Mouse (Mus musculus) limb, embryonic 15.5 days (tissue): ENCODE measurements around the gene Fopnl. TPM values are rescaled to one million over a fixed set of nuclear protein-coding genes. Genes with fewer than 3 reads are reported as not detected.

Experiments used
- ATAC-seq: fragments of 200-750 bp; cut with Nextera tagmentation; 2 replicates; pipeline ENCODE4 v1.8.0; 2017; ENCODE audit warnings: low read depth, moderate TSS enrichment; ENCODE audit not compliant: insufficient number of reproducible peaks, low FRiP score, low TSS enrichment
- H3K27ac ChIP-seq: fragments of 300-500 bp; sonication (generic); 2 replicates; pipeline ENCODE4 v1.5.1; 2015; ENCODE audit warnings: moderate library complexity, mild to moderate bottlenecking, inconsistent platforms
- H3K27me3 ChIP-seq: fragments of 300-500 bp; sonication (generic); 2 replicates; pipeline ENCODE4 v1.6.1; 2015; ENCODE audit warnings: inconsistent platforms
- H3K36me3 ChIP-seq: fragments of 300-500 bp; sonication (generic); 2 replicates; pipeline ENCODE4 v1.6.1; 2015; ENCODE audit warnings: inconsistent platforms
- H3K4me1 ChIP-seq: fragments of 300-500 bp; sonication (generic); 2 replicates; pipeline ENCODE4 v1.6.1; 2015; ENCODE audit warnings: inconsistent platforms
- H3K4me2 ChIP-seq: fragments of 300-500 bp; sonication (generic); 2 replicates; pipeline ENCODE4 v1.6.1; 2015; ENCODE audit warnings: mild to moderate bottlenecking, inconsistent platforms
- H3K4me3 ChIP-seq: fragments of 300-500 bp; sonication (generic); 2 replicates; pipeline ENCODE4 v1.5.1; 2015; ENCODE audit warnings: mild to moderate bottlenecking, inconsistent platforms
- H3K9ac ChIP-seq: fragments of 300-500 bp; sonication (generic); 2 replicates; pipeline ENCODE4 v1.6.1; 2015; ENCODE audit warnings: inconsistent platforms
- H3K9me3 ChIP-seq: fragments of 300-500 bp; sonication (generic); 2 replicates; pipeline ENCODE4 v1.6.1; 2016; ENCODE audit warnings: inconsistent platforms
- WGBS: fragments of 180-500 bp; shearing (Covaris S2); methylation state at CpG from one replicate; pipeline ENCODE4 v1.1.7; 2015; 5-methylcytosine and 5-hydroxymethylcytosine counted together
- polyA plus RNA-seq: library from polyadenylated mRNA; unstranded; fragments of >200 nt; fragmentation: Nextera tagmentation; extraction: Ambion mirVana; gene quantifications from 2 replicates; pipeline ENCODE4 v1.2.1, GENCODE M21; 2015

The Fopnl gene
- polyA plus RNA-seq, 1 experiment from 2014 or later, result 149 TPM

- Histone ChIP-seq H3K9me3 (no peaks in the 10 kb centered on the region), H3K27ac (no peak overlapping the region), H3K4me2 (no peak overlapping the region), H3K4me3 (no peak overlapping the region), H3K9ac (no peak overlapping the region), H3K4me1 (no peaks in the 10 kb centered on the region), H3K27me3 (no peaks in the 10 kb centered on the region), H3K36me3 (peaks cover 71% of the 10 kb centered on the region)
- 79% methylated on average over 3 of the region's 3 CpGs for WGBS
- ATAC-seq, result no peak
Observed at GRCm38 (mm10) chr16:14304791-14305190, 12.4 kb downstream of the Fopnl start.

- Histone ChIP-seq H3K9me3 (no peaks in the 10 kb centered on the region), H3K4me3 (no peak overlapping the region), H3K9ac (no peak overlapping the region), H3K4me1 (no peaks in the 10 kb centered on the region), H3K27ac (no peak overlapping the region), H3K4me2 (no peak overlapping the region), H3K27me3 (no peaks in the 10 kb centered on the region), H3K36me3 (peaks cover 78% of the 10 kb centered on the region)
- no peak for ATAC-seq
- 80% methylated on average over 7 of the region's 7 CpGs for WGBS
Observed at GRCm38 (mm10) chr16:14303676-14304075, 13.5 kb downstream of the Fopnl start.

GRCm38 (mm10) chr16:14303148-14303547 is 14.1 kb downstream of the Fopnl start:
- 85% methylated on average over 2 of the region's 2 CpGs for WGBS
- Histone ChIP-seq H3K4me2 (no peak overlapping the region), H3K36me3 (peaks cover 76% of the 10 kb centered on the region), H3K4me1 (no peaks in the 10 kb centered on the region), H3K9me3 (no peaks in the 10 kb centered on the region), H3K27me3 (no peaks in the 10 kb centered on the region), H3K9ac (no peak overlapping the region), H3K27ac (no peak overlapping the region), H3K4me3 (no peak overlapping the region)
- ATAC-seq, result no peak

- no peak for ATAC-seq
- WGBS, result 86% methylated on average over 4 of the region's 4 CpGs
- peaks cover 46% of the 10 kb centered on the region for H3K36me3 ChIP-seq
Observed at GRCm38 (mm10) chr16:14298461-14298860, 18.7 kb downstream of the Fopnl start.

GRCm38 (mm10) chr16:14297746-14298145 is 19.5 kb downstream of the Fopnl start:
- H3K4me3 ChIP-seq, result no peak overlapping the region
- H3K4me2 ChIP-seq, result no peak overlapping the region
- no peak for ATAC-seq
- peaks cover 39% of the 10 kb centered on the region for H3K36me3 ChIP-seq
- peaks cover 6% of the 10 kb centered on the region for H3K4me1 ChIP-seq
- no peaks in the 10 kb centered on the region for H3K9me3 ChIP-seq
- 89% methylated on average over 4 of the region's 4 CpGs for WGBS
- H3K27ac ChIP-seq, result no peak overlapping the region
- no peak overlapping the region for H3K9ac ChIP-seq
- H3K27me3 ChIP-seq, result 0 out of 2 replicates have a peak, but pooled peaks cover under 1% of the 10 kb centered on the region

More at GRCm38 (mm10) chr16:14298461-14298860, 18.7 kb downstream of the Fopnl start:
- H3K9ac ChIP-seq, result no peak overlapping the region
- no peaks in the 10 kb centered on the region for H3K27me3 ChIP-seq
- H3K4me2 ChIP-seq, result no peak overlapping the region
- H3K4me3 ChIP-seq, result no peak overlapping the region
- H3K9me3 ChIP-seq, result no peaks in the 10 kb centered on the region
- H3K4me1 ChIP-seq, result no peaks in the 10 kb centered on the region
- no peak overlapping the region for H3K27ac ChIP-seq

- ATAC-seq, result no peak
- no peak overlapping the region for H3K4me3 ChIP-seq
- no peak overlapping the region for H3K9ac ChIP-seq
- H3K4me2 ChIP-seq, result no peak overlapping the region
- H3K4me1 ChIP-seq, result peaks cover 12% of the 10 kb centered on the region
- H3K9me3 ChIP-seq, result no peaks in the 10 kb centered on the region
- H3K36me3 ChIP-seq, result peaks cover 34% of the 10 kb centered on the region
- no peak overlapping the region for H3K27ac ChIP-seq
- 67% methylated on average over 3 of the region's 3 CpGs for WGBS
- H3K27me3 ChIP-seq, result peaks cover 6% of the 10 kb centered on the region; the same call in 1 of the 2 replicates
Observed at GRCm38 (mm10) chr16:14297137-14297536, 20.1 kb downstream of the Fopnl start.

GRCm38 (mm10) chr16:14296544-14297124 is 20.6 kb downstream of the Fopnl start:
- H3K27ac ChIP-seq, result no peak overlapping the region
- peaks cover 16% of the 10 kb centered on the region for H3K4me1 ChIP-seq
- 67% methylated on average over 2 of the region's 2 CpGs for WGBS
- H3K4me3 ChIP-seq, result no peak overlapping the region
- no peak overlapping the region for H3K9ac ChIP-seq
- no peaks in the 10 kb centered on the region for H3K9me3 ChIP-seq
- peaks cover 29% of the 10 kb centered on the region for H3K36me3 ChIP-seq
- ATAC-seq, result no peak
- peaks cover 6% of the 10 kb centered on the region; the same call in 1 of the 2 replicates for H3K27me3 ChIP-seq
- H3K4me2 ChIP-seq, result no peak overlapping the region

- Histone ChIP-seq H3K4me3 (no peak overlapping the region), H3K9ac (no peak overlapping the region), H3K4me2 (no peak overlapping the region), H3K9me3 (no peaks in the 10 kb centered on the region), H3K36me3 (peaks cover 21% of the 10 kb centered on the region), H3K27me3 (peaks cover 6% of the 10 kb centered on the region; the same call in 1 of the 2 replicates), H3K27ac (no peak overlapping the region), H3K4me1 (peaks cover 22% of the 10 kb centered on the region)
- ATAC-seq, result no peak
- 72% methylated on average over 2 of the region's 2 CpGs for WGBS
Observed at GRCm38 (mm10) chr16:14295291-14295690, 21.9 kb downstream of the Fopnl start.

- 9% methylated on average over 31 of the region's 31 CpGs for WGBS
Observed at GRCm38 (mm10) chr16:14292205-14293199, 24.7 kb downstream of the Fopnl start.

GRCm38 (mm10) chr16:14291223-14291622 is 26.0 kb downstream of the Fopnl start, which contains the start of gene Myh11:
Myh11 (minus strand) TSS chr16:14291372.
- H3K27me3 ChIP-seq, result peaks cover 6% of the 10 kb centered on the region; the same call in 1 of the 2 replicates
- H3K4me1 ChIP-seq, result peaks cover 22% of the 10 kb centered on the region
- 7% methylated on average over 15 of the region's 16 CpGs for WGBS
- no peaks in the 10 kb centered on the region for H3K36me3 ChIP-seq
- peak within 1 kb of the TSS; percentile 24; the same call in 1 of the 2 replicates for H3K9ac ChIP-seq
- no peak within 1 kb of the TSS for H3K27ac ChIP-seq
- ATAC-seq, result no peak
- peak within 1 kb of the TSS; percentile 33 for H3K4me3 ChIP-seq
- no peaks in the 10 kb centered on the region for H3K9me3 ChIP-seq
- H3K4me2 ChIP-seq, result peak within 1 kb of the TSS; percentile 72

More at GRCm38 (mm10) chr16:14292205-14293199, 24.7 kb downstream of the Fopnl start:
- ATAC-seq, result 0 out of 2 replicates have a peak, but pooled peaks have one; percentile 45
- H3K4me1 ChIP-seq, result peaks cover 22% of the 10 kb centered on the region
- H3K4me2 ChIP-seq, result peak overlapping the region; percentile 72
- H3K36me3 ChIP-seq, result no peaks in the 10 kb centered on the region
- H3K4me3 ChIP-seq, result peak overlapping the region; percentile 33
- peak overlapping the region; percentile 24; the same call in 1 of the 2 replicates for H3K9ac ChIP-seq
- no peaks in the 10 kb centered on the region for H3K9me3 ChIP-seq
- H3K27ac ChIP-seq, result no peak overlapping the region
- H3K27me3 ChIP-seq, result peaks cover 6% of the 10 kb centered on the region; the same call in 1 of the 2 replicates

- Histone ChIP-seq H3K9ac (no peak overlapping the region), H3K36me3 (no peaks in the 10 kb centered on the region), H3K4me2 (no peak overlapping the region), H3K27me3 (no peaks in the 10 kb centered on the region), H3K4me3 (no peak overlapping the region), H3K27ac (no peak overlapping the region), H3K9me3 (no peaks in the 10 kb centered on the region), H3K4me1 (no peaks in the 10 kb centered on the region)
- 50% methylated on average over 4 of the region's 4 CpGs for WGBS
- no peak for ATAC-seq
Observed at GRCm38 (mm10) chr16:14272374-14272965, 44.7 kb downstream of the Fopnl start.
